Mouse (Mus musculus): Measurements from ENCODE around the gene Scrg1.
"Not testable (repeated sequence)": the region's sequence is repeated elsewhere in the genome, so short reads cannot be mapped to it uniquely, and the experiment has no call there.

The Scrg1 gene

DNA sequence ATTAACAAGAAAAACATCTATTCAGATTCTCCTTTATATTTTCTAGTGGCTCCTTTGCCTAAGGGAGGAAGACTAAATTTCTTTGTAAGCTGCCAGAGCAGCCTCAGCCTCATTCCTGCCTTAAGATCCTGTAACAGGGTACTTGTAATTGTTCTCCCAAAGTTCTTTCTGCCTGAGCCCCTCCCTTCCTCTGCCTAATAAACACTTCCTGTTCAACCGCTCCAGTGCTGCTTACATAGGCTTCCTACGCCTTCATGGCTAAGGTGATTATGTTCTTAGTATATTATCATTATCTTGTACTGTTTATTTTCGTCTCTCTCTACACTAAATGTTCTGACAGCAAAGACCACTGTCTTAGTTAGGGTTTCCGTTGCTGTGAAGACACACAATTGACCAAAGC lies 52.9 kb downstream of the Scrg1 start:
- DNase-seq (ENCODE audit: low spot score in 2 of 2) = peak; percentile 5 to 38

DNA sequence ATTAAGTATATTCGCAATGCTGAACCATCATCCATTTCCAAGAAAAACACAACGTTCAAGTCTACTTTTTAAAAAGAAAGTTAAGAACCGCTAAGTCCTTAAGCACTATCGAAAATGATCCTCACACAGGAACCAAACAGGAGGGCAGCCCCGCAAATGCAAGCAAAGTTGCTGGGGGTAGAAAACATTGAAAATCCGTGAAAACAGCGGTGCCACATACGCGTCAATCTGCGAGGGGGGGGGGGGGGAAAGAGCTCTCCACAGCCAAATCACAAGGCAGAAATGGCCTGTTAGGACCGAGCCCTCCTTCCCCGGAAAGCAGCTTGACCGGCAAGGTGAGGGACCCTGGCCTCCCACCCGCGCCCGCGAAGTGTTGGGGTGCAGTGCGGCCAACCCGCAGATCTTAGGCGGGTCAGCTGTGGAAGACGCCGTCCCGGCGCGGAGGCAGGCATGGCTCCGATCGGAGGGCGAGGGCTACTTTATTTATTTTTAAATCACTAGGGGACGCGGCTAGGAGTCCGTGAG lies 55.1 kb downstream of the Scrg1 start:
- no peak for DNase-seq (ENCODE audit: low spot score in 2 of 2)

DNA sequence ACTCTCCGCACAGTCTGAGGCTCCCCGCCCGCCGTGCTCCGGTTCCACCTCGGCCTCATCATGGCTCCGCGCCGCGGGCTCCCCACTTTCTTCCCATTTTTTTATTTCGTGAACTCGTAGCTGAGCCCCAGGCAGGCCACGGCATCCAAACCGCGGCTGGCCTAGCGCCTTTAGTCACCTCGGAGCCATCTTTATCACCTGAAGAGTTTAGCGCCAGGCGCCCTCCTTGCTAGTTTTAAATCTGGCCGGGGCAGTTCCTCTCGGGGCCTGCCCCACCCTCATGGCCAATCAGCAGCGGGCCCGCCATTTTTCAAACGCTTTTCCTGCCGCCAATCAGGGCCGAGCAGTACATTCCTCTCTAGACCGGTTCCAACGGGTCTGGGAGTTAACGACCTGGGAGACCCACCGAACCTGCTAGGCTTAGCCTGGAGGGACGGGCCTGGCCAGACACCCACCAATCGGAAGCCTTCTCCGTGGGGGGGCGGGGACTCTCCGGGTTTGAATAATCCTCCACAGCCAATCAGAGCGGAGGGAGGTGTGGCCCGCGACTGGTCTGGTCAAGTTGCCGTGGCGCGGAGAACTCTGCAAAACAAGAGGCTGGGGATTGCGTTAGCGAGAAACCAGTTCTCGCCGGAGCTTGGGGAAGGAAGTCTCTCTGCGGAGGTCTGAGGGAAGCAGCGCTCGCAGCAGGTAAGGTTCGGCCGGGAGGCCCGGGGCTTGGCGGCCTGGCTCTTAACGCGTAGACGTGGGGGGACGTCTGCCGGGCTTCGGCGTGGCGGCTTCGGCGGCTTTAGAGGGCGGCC lies 55.8 kb downstream of the Scrg1 start, which contains the start of gene Hmgb2:
TSS of gene Hmgb2 (plus strand) at position 592 of the 803 bp plus-strand sequence.
- DNase-seq (ENCODE audit: low spot score in 2 of 2) = peak; percentile 99 to 100

DNA sequence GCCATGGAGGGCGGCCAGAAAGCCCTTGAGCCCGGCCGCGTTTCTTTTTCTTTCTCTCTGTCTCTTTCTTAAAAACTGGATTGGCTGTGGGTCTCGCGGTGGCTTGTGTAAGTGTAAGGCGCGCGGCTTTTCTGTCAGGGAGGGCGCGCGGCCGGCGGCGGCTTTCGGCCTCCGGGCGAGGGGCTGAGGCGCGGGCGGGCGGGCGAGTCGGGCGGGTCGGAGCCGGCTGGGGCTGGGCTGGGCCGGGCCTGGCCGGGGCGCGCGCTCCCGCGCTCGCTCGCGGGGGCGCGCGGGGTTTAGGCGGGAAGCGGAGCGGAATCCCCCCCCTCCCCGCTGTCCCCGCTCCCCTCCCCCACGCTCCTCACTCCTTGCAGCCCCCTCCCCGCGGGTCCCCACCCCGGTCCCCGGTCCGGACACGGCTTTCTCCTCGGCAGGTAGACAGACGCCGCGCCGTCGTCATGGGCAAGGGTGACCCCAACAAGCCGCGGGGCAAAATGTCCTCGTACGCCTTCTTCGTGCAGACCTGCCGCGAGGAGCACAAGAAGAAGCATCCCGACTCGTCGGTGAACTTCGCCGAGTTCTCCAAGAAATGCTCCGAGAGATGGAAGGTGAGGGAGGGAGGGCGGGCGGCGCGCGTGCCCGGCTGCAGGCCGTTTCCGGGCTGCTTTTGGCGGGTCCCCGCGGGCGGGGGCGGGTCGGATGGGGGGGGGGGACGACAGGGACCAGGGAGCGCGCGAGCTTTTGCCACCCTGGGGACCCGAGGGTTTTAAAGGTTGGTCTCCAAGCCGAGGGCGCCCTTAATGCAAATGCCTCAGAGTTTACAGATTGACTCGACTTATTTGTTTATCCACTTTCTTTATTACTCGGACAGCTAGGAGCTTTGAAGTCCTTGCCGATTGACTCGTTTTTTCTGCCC lies 56.7 kb downstream of the Scrg1 start:
- DNase-seq (ENCODE audit: low spot score in 2 of 2) = peak in 1 of 2 experiments; percentile 80

- DNase-seq (ENCODE audit: low spot score in 2 of 2) = peak in 1 of 2 experiments; percentile 57
Measured at GRCm38 (mm10) chr8:57513178-57513661, 57.5 kb downstream of the Scrg1 start.

DNA sequence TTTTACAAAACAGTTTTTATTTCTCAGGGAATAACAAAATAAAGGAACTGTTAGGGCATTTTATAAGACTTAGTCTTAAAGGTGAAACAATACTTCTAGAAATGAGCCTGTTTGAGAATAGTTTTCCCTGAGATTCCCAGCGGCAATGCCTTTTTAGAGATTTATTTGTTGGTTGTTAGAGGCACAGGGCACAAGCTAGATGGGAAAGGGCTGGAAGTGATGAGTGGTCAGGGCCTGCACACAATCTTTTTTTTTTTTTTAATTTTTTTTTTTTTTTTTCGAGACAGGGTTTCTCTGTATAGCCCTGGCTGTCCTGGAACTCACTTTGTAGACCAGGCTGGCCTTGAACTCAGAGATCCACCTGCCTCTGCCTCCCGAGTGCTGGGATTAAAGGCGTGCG lies 61.0 kb downstream of the Scrg1 start:
- not testable (repeated sequence) for DNase-seq (ENCODE audit: low spot score in 2 of 2)

GRCm38 (mm10) chr8:57517723-57518122 lies 62.0 kb downstream of the Scrg1 start:
- no peak for DNase-seq (ENCODE audit: low spot score in 2 of 2)

DNA sequence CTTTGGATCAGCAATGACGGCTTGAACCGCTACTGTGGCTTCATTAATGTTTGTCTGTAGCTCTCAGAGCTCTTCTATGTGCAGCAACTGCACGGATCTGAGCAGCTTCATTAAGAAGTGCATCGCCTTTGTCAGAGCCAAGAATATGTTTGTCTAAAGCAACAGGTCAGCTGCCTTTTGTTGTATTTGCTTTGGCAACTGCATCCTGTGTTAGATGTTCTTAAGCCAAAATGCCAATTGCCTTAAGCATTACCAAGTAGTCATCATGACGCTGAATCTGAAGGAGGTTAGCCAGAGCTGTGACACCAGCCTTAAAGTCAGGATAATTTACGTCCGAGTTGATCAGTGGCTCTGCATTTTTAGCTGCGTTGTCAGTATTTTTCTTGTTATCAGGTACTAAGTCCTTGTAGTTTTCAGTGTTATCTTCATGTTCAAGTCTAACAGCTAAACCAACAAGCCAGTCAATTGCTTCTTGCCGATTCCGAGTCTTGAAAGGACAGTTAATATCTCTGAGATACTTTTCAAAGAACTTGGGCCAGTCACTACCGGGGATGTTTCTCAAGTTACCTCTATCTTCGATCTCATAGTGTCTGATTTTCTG lies 64.6 kb downstream of the Scrg1 start:
- no peak for DNase-seq (ENCODE audit: low spot score in 2 of 2)
